Mouse (Mus musculus): Measurements from ENCODE around the gene Tmem138. TPM values are rescaled to one million over a fixed set of nuclear protein-coding genes. Genes with fewer than 3 reads are reported as not detected.
"Not testable (repeated sequence)": the region's sequence is repeated elsewhere in the genome, so short reads cannot be mapped to it uniquely, and the experiment has no call there.

Gene Tmem138
- total RNA-seq, 2 experiments from 2014 or later, result 16.2 to 16.8 TPM

DNA sequence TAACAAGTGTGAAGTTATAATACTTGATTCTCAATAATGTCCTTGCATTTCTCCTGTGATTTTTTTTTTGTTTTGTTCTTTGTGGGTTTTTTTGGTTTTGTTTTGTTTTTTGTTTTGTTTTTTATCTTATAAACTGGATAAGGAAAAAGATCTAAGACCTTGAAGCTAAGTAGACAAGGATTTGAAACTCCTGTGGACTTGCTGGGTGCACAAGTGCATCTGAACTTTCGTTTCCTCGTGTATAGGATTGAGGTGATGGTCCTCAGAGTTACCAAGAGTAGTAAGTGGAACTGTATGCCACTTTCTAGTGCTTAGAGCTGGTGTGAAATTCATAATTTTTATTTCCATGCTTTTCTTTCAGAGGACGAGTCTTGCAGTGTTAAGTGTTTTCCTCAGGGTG, 2.9 kb upstream of the Tmem138 start:
- no peak for DNase-seq (ENCODE audit: low spot score in 2 of 2)

DNA sequence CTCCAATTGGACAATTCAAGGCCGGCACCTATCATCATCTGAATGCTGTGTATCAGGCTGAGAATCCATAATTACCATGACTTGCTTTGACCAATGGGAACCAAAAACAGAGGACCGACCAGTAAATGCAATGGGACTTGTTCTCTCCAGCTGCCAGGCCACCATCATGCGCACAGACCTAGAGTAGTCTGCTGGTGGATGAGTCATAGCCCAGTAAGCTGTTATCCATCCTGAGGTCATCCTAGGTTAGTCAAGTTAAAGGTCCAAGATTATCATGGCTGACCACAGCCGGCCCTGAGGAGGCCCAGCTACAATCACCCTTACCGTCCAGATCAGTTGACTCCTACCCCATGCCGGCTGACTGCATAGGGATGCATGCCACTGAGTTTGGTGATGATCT, 7.5 kb downstream of the Tmem138 start:
- no peak for DNase-seq (ENCODE audit: low spot score in 2 of 2)

DNA sequence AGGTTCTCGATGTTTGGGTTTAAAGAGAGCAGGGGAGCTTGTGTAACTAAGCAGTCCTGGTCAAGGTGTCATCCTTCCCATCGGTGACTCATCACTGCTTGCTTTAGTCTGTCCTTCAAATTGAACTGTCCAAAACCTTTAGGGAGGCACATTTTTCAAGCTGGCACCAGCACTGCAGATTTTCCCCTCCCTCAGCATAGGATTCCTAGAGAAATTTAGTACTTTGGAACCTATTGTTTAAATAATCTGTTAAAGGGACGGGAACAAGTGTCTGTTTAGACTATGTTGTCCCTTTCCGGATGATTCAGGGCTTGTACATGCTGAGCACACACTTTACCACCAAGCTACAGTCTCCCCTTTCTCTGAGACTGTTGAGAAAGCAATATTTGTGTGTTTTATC, 11.9 kb downstream of the Tmem138 start:
- no peak for DNase-seq (ENCODE audit: low spot score in 2 of 2)

DNA sequence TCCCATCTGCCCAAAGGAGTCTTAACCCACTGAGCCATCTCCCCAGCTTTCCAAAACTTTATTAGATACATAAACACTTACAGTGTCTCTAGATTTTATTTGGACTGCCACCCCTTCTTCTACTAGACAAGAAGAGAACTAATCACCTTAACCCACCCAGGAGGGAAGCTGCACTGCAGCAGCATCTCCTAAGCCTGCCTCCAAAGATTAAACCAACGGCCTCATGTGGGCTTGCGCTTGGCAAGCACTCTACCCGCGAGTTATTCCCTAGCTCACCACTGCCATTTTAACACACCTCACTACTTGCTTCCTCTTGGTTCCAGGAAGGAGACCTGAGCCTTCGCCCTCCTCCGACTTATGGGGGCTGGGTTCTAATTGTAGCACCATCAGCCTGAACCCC, 12.9 kb downstream of the Tmem138 start:
- no peak for DNase-seq (ENCODE audit: low spot score in 2 of 2)

- DNase-seq (ENCODE audit: low spot score in 2 of 2), result no peak
These were observed 14.8 kb downstream of the Tmem138 start for GRCm38 (mm10) chr19:10562351-10562750.

DNA sequence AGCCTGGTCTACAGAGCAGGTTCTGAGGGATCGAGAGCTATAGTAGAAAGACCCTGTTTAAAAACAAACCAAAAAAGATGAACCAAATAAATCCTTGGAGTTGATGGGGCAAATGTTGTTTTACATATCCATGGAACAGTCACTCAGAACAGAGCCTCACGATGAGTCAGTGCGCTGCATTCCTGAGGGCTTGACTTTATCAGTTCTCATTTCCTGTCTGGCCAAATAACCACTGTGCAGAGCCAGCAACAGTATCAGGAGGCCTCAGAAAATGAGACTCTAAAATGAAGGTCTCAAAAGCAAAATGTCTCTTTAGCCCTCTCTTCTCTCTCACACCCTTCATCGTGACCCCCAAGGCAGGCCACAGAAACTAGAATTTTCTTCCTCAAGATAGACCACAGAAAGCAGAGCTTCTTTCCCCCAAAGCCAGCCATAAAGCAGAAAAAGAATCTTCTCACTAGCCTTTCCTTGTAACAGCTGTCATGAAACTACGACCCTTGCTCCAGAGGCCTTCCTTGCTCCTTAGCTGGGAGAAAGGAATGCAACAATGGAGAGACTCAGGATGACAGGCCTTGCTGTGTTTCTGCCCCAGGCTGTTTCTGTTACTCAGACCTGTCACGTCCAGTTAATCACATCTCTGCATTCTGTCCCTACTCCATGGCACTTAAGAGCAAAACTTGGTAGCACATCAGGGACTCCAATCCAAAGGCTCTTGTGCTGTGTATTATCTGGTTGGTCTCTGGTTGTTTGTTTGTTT, 15.4 kb downstream of the Tmem138 start:
- no peak for DNase-seq (ENCODE audit: low spot score in 2 of 2)

DNA sequence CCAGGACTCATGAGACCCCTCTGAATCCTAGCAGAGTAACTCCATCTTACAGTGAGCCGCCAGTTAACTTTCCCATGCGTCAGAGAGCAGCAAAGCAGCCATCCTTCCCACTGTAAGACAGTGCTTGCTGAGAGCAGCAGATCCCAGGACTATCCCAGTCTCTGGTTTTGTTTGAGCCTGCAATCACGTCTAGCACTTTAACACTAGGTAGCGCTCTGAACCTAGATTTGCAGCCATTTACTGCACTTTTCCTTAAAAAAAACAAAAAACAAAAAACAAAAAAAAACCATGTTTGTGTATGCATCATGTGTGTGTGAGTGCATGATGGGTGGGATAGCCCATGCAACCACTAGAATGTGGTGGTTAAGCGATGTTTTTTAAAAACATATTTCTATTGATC, 17.1 kb downstream of the Tmem138 start:
- DNase-seq (ENCODE audit: low spot score in 2 of 2), result no peak

GRCm38 (mm10) chr19:10557837-10558375, 19.3 kb downstream of the Tmem138 start:
- not testable (repeated sequence) for DNase-seq (ENCODE audit: low spot score in 2 of 2)

- DNase-seq (ENCODE audit: low spot score in 2 of 2), result no peak
These were observed 19.7 kb downstream of the Tmem138 start for GRCm38 (mm10) chr19:10557430-10557829.

GRCm38 (mm10) chr19:10557001-10557400, 20.2 kb downstream of the Tmem138 start:
- DNase-seq (ENCODE audit: low spot score in 2 of 2), result no peak

GRCm38 (mm10) chr19:10555624-10556510, 21.3 kb downstream of the Tmem138 start, which contains the start of gene Tmem216:
TSS of gene Tmem216 (minus strand) at chr19:10556238.
- DNase-seq (ENCODE audit: low spot score in 2 of 2), result peak; percentile 60 to 63

GRCm38 (mm10) chr19:10539454-10539853, 37.7 kb downstream of the Tmem138 start:
- no peak for DNase-seq (ENCODE audit: low spot score in 2 of 2)

GRCm38 (mm10) chr19:10530082-10530481, 47.1 kb downstream of the Tmem138 start:
- no peak for DNase-seq (ENCODE audit: low spot score in 2 of 2)

- no peak for DNase-seq (ENCODE audit: low spot score in 2 of 2)
These were observed 51.3 kb downstream of the Tmem138 start, which contains the start of gene Sdhaf2 for GRCm38 (mm10) chr19:10525910-10526309. TSS of gene Sdhaf2 (minus strand) at chr19:10526142.

DNA sequence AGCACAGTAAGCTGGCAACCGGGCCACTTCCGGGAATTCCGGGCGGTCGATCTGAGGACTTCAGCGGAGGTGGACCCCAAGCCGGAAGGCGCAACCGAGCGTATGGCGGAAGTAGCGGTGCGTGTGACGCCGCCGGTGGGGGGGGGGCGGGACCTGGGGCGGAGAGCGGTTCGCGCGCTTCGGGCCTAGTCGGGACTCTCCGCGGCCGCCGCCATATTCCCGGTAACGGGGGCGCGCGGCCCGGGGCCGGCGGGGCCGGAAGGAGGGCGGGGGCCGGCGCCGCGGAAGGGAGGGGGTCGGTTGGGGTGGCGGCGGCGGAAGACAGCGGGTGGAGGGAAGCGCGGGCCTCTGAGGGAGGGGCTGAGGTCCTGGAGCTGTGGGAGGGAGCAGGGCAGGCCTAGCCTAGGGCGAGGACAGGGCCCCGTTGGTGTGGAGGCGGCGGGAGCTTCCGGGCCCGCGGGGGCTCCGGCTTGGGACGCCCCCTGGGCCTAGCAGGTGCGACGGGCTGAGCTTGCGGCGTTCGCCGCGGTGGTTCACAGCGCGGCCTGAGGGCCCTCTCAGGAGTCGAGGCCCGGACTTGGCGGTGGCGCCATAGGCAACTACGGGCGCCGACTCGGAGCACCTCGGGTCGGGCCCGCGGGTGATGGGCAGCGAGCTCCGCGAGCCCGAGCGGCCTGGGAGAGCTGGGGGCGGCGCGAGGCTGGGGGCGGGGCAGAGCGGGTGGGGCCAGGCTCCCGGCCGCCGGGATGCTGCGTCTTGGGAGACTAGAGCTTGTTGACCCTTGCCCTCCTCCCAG, 51.9 kb downstream of the Tmem138 start, which contains the start of gene Cpsf7:
Cpsf7 (plus strand) TSS at position 161 of the 796 bp plus-strand sequence.
- DNase-seq (ENCODE audit: low spot score in 2 of 2), result peak; percentile 67 to 82

- no peak for DNase-seq (ENCODE audit: low spot score in 2 of 2)
These were observed 52.4 kb downstream of the Tmem138 start for GRCm38 (mm10) chr19:10524784-10525105.

GRCm38 (mm10) chr19:10523483-10524080, 53.6 kb downstream of the Tmem138 start:
- DNase-seq (ENCODE audit: low spot score in 2 of 2), result no peak

- no peak for DNase-seq (ENCODE audit: low spot score in 2 of 2)
These were observed 55.2 kb downstream of the Tmem138 start for GRCm38 (mm10) chr19:10521926-10522325.
